Mouse (Mus musculus) embryonic fibroblast, embryonic 13.5 days (primary cell): Measurements from ENCODE around the gene Pgm5. TPM values are rescaled to one million over a fixed set of nuclear protein-coding genes. Genes with fewer than 3 reads are reported as not detected.

Experiments used
- H3K27ac ChIP-seq: 2 replicates; pipeline ENCODE4 v1.5.1; 2012; ENCODE audit warnings: low read length, control low read depth, inconsistent platforms; ENCODE audit not compliant: insufficient read depth
- H3K4me1 ChIP-seq: 2 replicates; pipeline ENCODE4 v1.6.1; 2011; ENCODE audit warnings: low read length; ENCODE audit not compliant: control insufficient read depth, insufficient read depth
- H3K4me3 ChIP-seq: 2 replicates; pipeline ENCODE4 v1.5.1; 2011; ENCODE audit warnings: mild to moderate bottlenecking, control low read depth, low read length; ENCODE audit not compliant: insufficient read depth
- CTCF ChIP-seq: IDR thresholded peaks from 2 replicates; pipeline ENCODE4 v1.5.1; 2011; ENCODE audit warnings: mild to moderate bottlenecking, control low read depth, low read length, moderate library complexity, borderline replicate concordance; ENCODE audit not compliant: insufficient read depth
- POLR2A ChIP-seq: IDR thresholded peaks from 2 replicates; pipeline ENCODE4 v1.6.1; 2011; ENCODE audit warnings: low read depth, mild to moderate bottlenecking, control low read depth, low read length, moderate library complexity
- polyA plus RNA-seq: library from polyadenylated mRNA; stranded (reverse); fragments of >200 nt; gene quantifications from 2 replicates; pipeline ENCODE4 v1.2.4, GENCODE M21; 2011; ENCODE audit warnings: low read depth; ENCODE audit not compliant: missing spikeins, insufficient read length

Pgm5 gene
- polyA plus RNA-seq, 1 experiment, result 32.8 TPM

DNA sequence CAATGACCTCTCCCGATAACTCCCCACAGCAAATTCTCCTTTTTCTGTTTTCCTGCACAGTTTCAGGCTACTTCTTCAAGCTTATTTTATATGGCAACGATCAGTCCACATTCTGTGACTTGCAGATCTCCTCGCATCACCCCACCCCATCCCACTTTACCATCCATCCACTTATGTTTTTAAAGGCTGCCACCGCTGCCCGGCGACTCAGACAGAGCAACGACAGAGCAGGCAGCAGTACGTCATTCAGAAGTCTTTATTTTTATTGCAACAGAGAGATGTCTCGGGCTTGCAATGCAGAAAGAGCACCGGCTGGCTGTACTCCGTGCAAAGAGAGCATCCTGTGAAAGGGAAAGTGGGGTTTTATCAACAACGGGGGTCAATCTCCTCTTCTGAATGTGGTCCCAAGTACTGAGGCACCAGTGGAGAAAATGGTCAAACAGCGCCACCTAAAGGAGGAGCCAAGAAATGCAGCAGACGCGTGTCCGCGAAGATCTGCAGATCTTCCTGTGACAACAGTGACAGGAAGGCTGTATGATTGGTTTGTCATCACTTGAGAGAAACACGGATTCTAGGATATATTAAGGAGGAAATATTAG lies 9.5 kb upstream of the Pgm5 start:
- TF ChIP-seq POLR2A (no peak), CTCF (peak; percentile 91)
- Histone ChIP-seq H3K4me3 (peak overlapping the region; percentile 22; the same call in 1 of the 2 replicates), H3K4me1 (no peaks in the 10 kb centered on the region), H3K27ac (no peak overlapping the region)

DNA sequence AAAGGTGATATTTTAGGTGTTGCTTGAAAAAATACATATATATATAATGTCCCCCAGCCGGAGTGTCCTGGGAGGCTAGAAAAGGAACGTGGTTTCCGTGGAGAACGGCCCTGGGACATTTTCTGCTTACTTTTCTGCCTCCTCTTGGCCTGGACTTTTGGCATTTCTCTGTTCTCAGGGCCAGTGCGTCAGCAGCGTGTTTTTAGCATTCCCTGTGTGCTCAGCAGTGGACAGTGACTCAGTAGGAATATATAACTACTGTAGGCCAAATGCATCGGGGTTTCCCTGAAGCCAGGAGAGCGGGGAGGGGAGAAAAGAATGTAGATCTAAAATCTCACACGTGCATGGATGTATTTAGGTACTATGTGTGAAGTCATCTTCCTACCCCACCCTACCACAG lies 3.8 kb upstream of the Pgm5 start:
- no peak for TF ChIP-seq CTCF
- TF ChIP-seq POLR2A, result no peak

DNA sequence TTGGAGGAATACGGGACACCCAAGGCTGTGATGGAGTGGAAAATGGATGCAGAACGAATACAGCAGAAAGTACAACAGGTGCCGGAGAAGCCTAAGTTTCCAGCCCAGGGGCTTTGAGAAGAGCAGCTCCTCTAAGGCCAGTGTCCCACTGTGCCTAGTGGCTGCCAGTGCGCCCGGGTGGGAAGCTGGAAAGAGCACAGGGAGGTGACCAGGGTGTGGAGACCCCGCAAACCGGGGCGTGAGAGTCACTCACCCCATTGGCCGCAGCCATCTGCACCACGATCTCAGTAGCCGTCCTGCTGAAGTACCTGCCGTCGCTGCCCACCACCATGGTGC lies 411 bp downstream of the Pgm5 start:
- TF ChIP-seq POLR2A, result no peak
- TF ChIP-seq CTCF, result no peak
- Histone ChIP-seq H3K4me1 (no peaks in the 10 kb centered on the region), H3K4me3 (peak overlapping the region; percentile 6), H3K27ac (no peak overlapping the region)

More for the DNA sequence above, 3.8 kb upstream of the Pgm5 start:
- no peaks in the 10 kb centered on the region for H3K4me1 ChIP-seq
- H3K4me3 ChIP-seq, result no peak overlapping the region
- H3K27ac ChIP-seq, result no peak overlapping the region

DNA sequence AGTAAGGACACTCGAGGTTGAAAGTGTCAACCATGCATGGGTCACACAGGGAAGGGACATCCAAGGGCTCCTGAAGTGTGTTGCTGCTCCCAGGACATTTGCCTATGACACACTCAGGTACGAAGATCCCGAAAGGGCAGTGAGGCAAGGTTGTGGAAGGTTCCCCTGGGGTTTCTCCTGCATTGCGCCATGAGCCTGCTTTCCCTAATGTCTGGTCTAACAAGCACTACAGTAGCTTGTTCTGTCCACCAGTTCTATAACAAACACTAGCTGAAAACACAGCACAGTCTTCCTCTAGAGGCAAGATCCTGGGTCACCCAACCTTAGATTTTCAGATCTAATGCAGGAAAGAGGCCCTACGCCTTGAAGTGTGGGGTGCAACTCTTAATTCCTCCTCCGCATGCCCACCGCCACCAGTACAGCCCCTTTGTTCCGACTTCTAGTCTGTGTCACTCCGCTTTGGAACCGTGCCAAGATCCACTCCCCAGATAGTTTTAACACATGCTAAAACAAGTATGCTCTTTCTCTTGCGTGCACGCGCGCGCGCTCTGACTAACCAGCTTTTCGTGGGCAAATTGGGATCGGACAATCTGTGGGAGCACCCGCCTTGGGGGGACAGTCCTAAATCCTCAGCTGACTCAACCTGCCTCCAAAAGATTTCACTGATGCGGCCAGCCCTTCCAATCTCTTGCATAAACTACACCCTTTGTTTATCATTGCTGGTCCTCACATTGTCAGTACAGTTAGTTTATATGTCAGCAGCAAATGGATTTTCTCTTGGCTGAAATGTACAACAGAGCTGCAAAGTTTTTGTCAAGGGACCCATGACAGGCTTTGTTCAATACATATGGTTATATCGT lies 10.0 kb downstream of the Pgm5 start:
- Histone ChIP-seq H3K4me1 (no peaks in the 10 kb centered on the region), H3K27ac (no peak overlapping the region), H3K4me3 (no peak overlapping the region)
- TF ChIP-seq POLR2A (no peak), CTCF (no peak)

DNA sequence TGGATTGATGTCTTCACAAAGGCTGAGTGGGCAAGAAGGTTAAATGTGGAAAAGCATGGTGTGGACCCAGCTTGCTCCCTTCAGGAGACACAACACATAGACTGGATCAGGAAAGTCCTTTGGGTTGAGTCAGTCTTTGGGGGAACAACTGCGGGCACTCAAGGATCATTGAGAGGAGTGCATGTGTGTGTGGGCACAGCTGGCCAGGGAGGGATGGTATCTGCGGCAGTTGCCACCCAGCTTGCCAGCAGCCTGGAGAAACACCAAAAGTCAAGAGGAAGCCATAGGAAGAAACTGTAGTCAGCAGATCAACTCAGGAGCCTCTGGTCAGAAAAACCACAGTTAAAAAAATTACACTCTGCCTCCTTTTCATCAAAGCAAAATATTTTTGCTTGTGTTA lies 12.8 kb downstream of the Pgm5 start:
- H3K27ac ChIP-seq, result no peak overlapping the region
- peaks cover 5% of the 10 kb centered on the region; the same call in 1 of the 2 replicates for H3K4me1 ChIP-seq
- TF ChIP-seq POLR2A (no peak), CTCF (no peak)
- no peak overlapping the region for H3K4me3 ChIP-seq

DNA sequence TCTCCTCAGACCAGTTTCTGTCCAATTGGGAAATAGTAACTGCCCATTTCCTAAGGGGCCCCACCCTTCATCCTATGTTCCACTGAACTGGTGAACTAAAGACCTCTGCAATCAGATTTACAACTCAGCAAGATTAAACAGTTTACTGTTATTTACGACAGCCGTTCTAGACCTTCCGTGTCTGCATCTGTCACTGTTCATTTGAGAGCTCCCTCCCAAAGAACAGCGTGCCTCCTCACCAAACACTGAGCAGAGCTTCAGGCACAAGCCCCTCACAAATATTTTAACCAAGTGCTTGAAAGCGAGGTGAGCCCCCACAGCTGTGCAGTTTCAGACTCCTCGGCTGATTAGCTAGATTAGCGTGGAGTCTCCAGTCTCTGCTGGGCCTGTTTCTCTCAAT lies 13.3 kb downstream of the Pgm5 start:
- Histone ChIP-seq H3K4me1 (peaks cover 5% of the 10 kb centered on the region; the same call in 1 of the 2 replicates), H3K27ac (no peak overlapping the region), H3K4me3 (no peak overlapping the region)
- TF ChIP-seq POLR2A (no peak), CTCF (no peak)

DNA sequence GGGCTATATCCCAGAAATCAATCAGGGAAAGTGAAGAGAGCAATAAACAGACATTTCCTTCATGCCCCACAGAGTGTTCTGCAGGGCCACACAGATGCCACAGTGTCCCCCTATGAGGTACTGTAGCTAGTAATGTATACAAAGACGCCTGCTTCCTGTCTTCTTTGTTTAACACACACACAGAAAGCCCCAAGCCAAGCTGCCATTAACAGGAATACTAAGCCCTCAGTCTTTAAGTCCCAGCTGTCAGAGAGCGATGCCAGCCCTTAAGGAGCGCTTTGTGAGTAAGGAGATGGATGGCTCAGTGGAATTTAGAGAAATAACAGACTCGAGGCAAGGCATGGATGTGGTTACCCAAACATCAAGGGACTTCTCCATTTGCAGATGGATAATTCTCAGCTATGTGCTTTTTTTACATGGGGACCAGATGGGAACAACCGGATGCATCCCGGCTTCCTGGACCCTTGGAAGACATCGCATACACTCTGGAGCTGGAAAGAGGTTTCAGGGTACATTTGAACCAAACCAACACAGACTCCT lies 16.6 kb downstream of the Pgm5 start:
- peaks cover 5% of the 10 kb centered on the region; the same call in 1 of the 2 replicates for H3K4me1 ChIP-seq
- TF ChIP-seq CTCF (no peak), POLR2A (no peak)
- no peak overlapping the region for H3K4me3 ChIP-seq
- H3K27ac ChIP-seq, result peak overlapping the region; percentile 57

DNA sequence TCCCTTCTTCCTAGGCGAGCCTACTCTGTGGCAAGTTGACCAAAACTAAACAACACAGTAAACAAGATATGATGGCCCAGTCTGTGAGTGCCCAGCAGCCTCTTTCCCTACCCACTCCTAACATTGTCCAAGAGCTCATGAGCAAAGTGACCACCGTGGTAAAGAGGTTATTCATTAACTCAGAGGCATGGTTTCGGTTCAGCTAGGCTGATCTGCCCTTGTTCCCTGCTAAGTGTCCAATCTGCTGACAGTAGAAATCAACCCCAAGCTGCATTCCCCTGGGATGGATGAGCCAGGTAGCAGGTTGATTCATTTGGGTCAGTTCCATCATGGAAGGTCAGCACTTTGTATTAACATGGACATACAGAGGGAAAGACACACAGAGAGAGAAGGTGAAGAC lies 19.6 kb downstream of the Pgm5 start:
- H3K4me3 ChIP-seq, result no peak overlapping the region
- H3K4me1 ChIP-seq, result peaks cover 5% of the 10 kb centered on the region; the same call in 1 of the 2 replicates
- H3K27ac ChIP-seq, result no peak overlapping the region
- TF ChIP-seq CTCF, result no peak
- TF ChIP-seq POLR2A, result no peak

DNA sequence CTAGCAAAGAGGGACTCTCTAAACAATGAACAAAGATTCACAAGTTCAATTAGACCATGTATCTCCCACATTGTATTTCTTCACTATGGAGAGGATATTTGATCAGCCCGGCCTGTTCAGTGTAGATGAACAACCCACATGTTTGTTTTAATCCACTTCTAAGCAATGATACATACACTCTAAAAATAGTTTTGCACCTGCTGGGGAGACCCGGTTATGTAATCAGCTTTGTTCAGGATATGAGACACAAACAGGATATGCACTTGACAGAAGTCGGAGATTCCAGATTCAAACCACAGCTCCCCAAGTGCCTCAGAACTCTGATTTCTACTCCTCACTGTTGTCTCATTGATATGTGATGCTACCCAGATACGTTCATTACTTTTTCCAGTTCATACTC lies 37.1 kb downstream of the Pgm5 start:
- H3K4me1 ChIP-seq, result no peaks in the 10 kb centered on the region
- H3K4me3 ChIP-seq, result no peak overlapping the region
- TF ChIP-seq POLR2A, result no peak
- no peak for TF ChIP-seq CTCF
- no peak overlapping the region for H3K27ac ChIP-seq

DNA sequence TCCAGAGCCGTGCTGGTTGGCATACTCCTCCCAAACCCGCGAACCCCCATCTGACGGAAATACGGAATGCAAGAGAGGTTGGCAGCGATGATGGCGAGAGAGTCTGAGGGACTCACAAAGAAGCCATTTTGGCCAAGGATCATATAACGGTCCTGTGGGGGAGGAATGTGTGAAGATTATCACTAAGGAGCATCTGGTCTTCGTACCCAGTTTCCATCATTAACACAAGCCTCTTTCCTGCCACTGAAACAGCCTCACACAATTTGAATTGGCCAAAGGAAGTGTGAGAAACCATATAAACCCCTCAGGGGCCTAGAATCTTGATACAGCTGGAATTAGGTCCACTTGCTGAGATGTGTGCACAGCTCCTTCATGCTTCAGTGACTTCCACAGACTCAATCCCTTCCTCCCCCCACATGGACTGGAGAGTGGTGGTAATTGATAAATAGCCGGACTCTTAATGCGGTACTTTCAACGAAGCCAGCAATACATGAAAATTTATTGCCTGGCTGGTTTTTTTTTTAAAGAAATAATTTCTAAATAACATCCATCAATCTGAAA lies 45.9 kb downstream of the Pgm5 start:
- Histone ChIP-seq H3K4me3 (no peak overlapping the region), H3K4me1 (peaks cover under 1% of the 10 kb centered on the region; the same call in 1 of the 2 replicates), H3K27ac (no peak overlapping the region)
- TF ChIP-seq POLR2A (no peak), CTCF (no peak)
